Mouse (Mus musculus) NIH3T3 (cell line): ENCODE data around the gene Prr15l.

Experiments used
- DNase-seq: peaks from one replicate; pipeline ENCODE4 v3.0.0-alpha.2; 2012; ENCODE audit warnings: low read depth

The Prr15l gene

DNA sequence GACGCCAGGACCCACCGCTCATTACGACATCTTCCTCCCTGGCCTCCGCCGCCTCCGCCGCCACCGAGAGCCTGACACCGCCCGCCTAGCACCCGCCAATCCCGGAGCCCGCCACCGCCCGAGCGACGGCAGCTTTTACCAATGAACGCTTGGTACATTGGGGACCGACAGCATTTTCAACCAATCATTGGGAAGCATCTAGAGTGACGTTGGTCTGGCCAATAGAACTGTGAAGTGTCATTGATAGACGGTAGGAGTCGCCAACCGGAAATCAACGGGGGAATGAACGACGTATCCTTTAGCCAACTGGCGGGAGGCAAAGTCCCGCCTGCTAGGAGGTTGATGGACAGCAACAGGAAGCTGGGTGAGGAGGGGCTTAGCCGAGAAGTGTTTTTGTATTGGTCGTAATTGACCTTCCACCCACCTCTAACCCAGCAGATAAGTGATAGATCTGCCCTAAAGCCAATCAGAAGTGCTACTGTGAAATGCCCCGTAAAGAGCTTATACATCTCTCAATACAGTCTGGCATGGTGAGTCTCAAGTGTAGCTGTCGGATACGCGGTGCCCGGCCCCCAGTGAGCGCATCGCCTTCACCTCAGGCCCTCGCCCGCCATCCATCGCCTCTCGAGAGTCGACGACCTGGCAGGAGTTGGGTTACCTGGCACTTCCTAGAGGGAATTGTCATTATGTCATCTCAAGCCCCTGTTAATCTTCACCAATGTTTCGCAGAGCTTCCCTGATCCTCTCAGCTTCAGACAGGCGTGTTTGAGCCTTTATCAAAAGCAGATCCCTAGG, 49.9 kb downstream of the Prr15l start:
- peak; percentile 99 for DNase-seq

DNA sequence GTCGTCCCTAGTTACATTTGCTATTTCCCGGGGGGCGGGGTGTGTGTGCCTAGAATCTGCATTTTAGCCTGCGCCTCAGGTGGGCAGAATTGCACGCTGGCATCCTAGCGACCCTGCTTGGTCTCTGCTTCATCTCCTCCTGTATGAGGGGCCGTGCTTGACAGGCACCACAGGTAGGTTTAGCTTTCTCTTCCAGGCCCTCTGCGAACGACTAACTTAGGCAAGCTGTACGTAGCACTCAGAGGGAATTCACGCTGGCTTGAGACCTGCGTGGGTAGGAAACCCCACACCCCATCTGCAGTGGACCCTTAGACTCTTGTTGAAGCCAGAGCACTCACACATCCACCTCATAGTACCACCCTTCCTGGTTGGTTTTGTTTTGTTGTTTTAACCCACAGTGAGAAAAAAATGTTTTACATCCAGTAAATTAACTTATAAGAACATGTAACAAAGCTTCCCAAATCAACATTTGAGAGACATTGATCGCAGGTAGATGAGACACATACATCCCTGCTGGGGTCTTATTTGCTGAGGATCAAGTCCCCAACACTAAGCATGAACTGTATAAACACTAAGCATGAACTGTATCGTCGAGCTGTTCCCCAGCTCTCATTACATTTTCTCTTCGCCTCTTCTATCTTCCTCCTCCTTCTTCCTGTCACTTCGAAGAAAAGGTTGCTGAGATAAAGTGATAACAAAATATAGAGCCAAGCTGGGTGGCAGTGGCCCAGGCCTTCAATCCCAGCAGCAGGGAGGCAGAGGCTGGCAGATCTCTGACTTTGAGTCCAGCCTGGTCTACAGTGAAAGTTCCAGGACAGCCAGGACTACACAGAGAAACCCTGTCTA, 50.7 kb downstream of the Prr15l start:
- DNase-seq = no peak

- no peak for DNase-seq
Observed at GRCm38 (mm10) chr11:96979329-96979728, 51.4 kb downstream of the Prr15l start.

GRCm38 (mm10) chr11:96980021-96980420, 52.1 kb downstream of the Prr15l start:
- DNase-seq = peak; percentile 48

- DNase-seq = no peak
Observed at GRCm38 (mm10) chr11:96981461-96981860, 53.6 kb downstream of the Prr15l start.

- peak; percentile 91 for DNase-seq
Observed at GRCm38 (mm10) chr11:96982355-96982754, 54.5 kb downstream of the Prr15l start.

- DNase-seq = no peak
Observed at GRCm38 (mm10) chr11:96982859-96983258, 55.0 kb downstream of the Prr15l start, which contains the start of gene Sp2. Gene Sp2, minus strand, starts transcription at chr11:96982959.

DNA sequence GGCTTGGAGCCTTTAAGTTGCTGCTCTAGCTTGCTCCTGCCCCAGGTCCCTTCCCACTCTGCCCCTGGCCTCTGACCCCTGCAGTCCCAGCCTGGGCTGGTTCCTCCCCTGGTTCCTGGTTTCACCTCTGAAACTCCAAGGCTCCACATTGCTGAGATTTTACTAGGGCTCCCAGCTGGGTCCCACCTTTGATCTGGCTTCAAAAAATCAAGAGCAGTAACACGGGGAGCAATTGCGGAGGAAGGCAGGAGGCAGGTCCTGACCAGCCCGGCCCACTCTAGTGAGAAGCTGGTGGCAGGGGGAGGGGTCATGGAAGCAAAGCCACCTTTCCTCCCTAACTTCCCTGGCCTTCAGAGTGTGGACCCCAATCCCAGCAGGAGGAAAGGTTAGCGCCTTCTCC, 57.0 kb downstream of the Prr15l start:
- no peak for DNase-seq

DNA sequence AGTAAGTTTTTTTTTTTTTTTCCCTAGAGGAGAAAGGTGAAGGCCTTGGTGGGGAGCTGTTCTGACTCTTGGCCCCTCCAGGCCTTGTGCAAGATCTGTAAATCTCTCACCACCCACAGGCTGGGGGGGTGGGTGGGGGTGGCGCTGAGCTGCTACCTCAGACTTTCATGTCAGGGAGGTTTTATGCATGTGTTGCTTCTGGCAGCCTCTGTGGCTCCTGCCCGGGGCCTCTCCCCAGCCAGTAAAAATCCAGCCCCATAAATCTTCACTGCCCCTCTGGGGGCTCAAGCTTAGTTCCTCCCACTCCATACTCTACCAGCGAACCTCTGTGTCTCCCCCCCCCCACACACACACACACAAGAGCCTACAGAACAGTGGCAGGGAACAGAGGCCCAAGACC, 58.6 kb downstream of the Prr15l start:
- DNase-seq = no peak
